Mouse (Mus musculus) heart, adult 2 months (tissue): Measurements from ENCODE around the gene Btn2a2. TPM values are rescaled to one million over a fixed set of nuclear protein-coding genes. Genes with fewer than 3 reads are reported as not detected.

Experiments
- DNase-seq, 2 experiments: peaks; one replicate each; pipeline ENCODE4 v3.0.0; 2021
- H3K27ac ChIP-seq: fragments of 200-600 bp; 2 replicates; pipeline ENCODE4 v1.8.1; 2022
- H3K27me3 ChIP-seq: fragments of 200-500 bp; 2 replicates; pipeline ENCODE4 v1.6.1; 2012; ENCODE audit warnings: mild to moderate bottlenecking, low read length, inconsistent platforms, mixed read lengths; ENCODE audit not compliant: control insufficient read depth, insufficient read depth
- H3K36me3 ChIP-seq: fragments of 200-500 bp; 2 replicates; pipeline ENCODE4 v1.6.1; 2012; ENCODE audit warnings: low read length, inconsistent platforms; ENCODE audit not compliant: control insufficient read depth, insufficient read depth
- H3K4me1 ChIP-seq: fragments of 200-500 bp; 2 replicates; pipeline ENCODE4 v1.6.1; 2011; ENCODE audit warnings: low read length; ENCODE audit not compliant: control insufficient read depth, insufficient read depth
- H3K4me3 ChIP-seq: fragments of 200-600 bp; 2 replicates; pipeline ENCODE4 v1.8.1; 2022
- H3K79me2 ChIP-seq: fragments of 200-500 bp; replicated peaks from 2 replicates; pipeline ENCODE4 v1.6.1; 2012; ENCODE audit warnings: mild to moderate bottlenecking, inconsistent platforms, low read length, moderate library complexity, mixed read lengths; ENCODE audit not compliant: control insufficient read depth, insufficient read depth
- H3K9ac ChIP-seq: fragments of 200-500 bp; 2 replicates; pipeline ENCODE4 v1.6.1; 2012; ENCODE audit warnings: low read depth, mild to moderate bottlenecking, control low read depth, inconsistent platforms, low read length, mixed read lengths
- CTCF ChIP-seq: fragments of 200-600 bp; IDR thresholded peaks from 2 replicates; pipeline ENCODE4 v1.8.1; 2022; ENCODE audit warnings: antibody characterized with exemption, mild to moderate bottlenecking, moderate library complexity
- EP300 ChIP-seq: fragments of 200-500 bp; IDR thresholded peaks from 2 replicates; pipeline ENCODE4 v1.6.1; 2011; ENCODE audit warnings: low read depth, low read length, control low read depth; ENCODE audit not compliant: insufficient read depth
- POLR2A ChIP-seq: fragments of 200-500 bp; IDR thresholded peaks from 2 replicates; pipeline ENCODE4 v1.6.1; 2011; ENCODE audit warnings: mild to moderate bottlenecking, low read depth, low read length, control low read depth; ENCODE audit not compliant: insufficient read depth
- WGBS: fragments of 180-500 bp; shearing (Covaris S2); methylation state at CpG from one replicate; pipeline ENCODE4 v1.1.7; 2018; 5-methylcytosine and 5-hydroxymethylcytosine counted together
- intact Hi-C: fragments of 180-260 bp; cut with DNase I; formaldehyde crosslinking; loops from one replicate; pipeline ENCODE4 v1.15.1; 2025
- polyA plus RNA-seq: library from polyadenylated mRNA; depleted of rRNA; stranded (reverse); fragments of >200 nt; gene quantifications from 2 replicates; pipeline ENCODE4 v1.2.3, GENCODE M21; 2012
- total RNA-seq, 2 experiments: library from RNA; stranded (reverse); gene quantifications; 2 replicates each; pipeline ENCODE4 v1.2.3; 2021

Btn2a2 gene
- total and polyA plus RNA-seq, 3 experiments = not detected

DNA sequence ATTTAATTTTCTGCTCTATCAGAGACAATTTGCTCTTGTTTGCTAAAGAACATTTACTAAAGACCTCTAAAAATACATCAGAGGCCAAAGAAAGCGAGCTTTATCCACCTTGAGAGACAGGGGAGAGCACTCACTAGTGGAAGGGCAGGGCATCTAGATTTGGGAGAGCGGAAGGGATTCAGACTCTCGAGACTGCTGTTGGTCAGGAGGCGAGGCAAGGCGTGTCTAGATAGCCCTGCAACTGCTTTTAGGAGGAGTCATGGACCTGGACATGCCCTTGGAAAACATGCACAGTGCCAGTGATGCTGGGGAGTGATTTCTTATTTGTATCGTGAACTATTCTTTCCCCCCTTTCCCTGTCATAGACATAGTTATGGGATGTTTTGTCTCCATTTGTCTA is 6.9 kb upstream of the Btn2a2 start:
- Histone ChIP-seq H3K4me3 (no peak overlapping the region), H3K27me3 (no peaks in the 10 kb centered on the region), H3K79me2 (no peaks in the 10 kb centered on the region), H3K4me1 (no peaks in the 10 kb centered on the region), H3K9ac (no peak overlapping the region), H3K27ac (no peak overlapping the region), H3K36me3 (no peaks in the 10 kb centered on the region)
- intact Hi-C loops = no loop called here
- no peak for TF ChIP-seq POLR2A
- DNase-seq = no peak
- WGBS = 86% methylated on average over 6 of the region's 6 CpGs

DNA sequence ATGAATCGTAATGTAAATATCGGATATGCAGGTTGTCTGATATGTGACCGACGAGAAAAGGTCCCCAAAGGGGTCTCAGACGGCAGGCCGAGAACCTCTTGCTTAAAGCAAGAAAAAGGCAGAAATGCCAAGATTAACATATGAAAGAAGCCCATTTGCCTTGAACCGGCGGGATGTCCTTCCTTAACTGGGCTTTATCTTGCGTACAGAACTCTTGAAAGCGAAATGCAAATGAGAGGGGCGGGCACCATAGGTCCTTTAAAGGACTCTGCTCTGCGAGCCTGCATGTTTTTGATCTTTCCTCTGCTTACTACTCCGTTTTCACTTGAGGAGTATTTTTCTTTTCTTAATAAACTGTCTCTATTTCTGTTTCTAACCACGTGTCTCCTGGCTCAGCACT is 3.3 kb upstream of the Btn2a2 start:
- Histone ChIP-seq H3K4me1 (no peaks in the 10 kb centered on the region), H3K27me3 (no peaks in the 10 kb centered on the region), H3K9ac (no peak overlapping the region), H3K27ac (no peak overlapping the region), H3K4me3 (no peak overlapping the region), H3K79me2 (no peaks in the 10 kb centered on the region), H3K36me3 (no peaks in the 10 kb centered on the region)
- TF ChIP-seq CTCF (no peak), EP300 (no peak), POLR2A (no peak)
- DNase-seq = no peak
- 20% methylated on average over 14 of the region's 14 CpGs for WGBS
- intact Hi-C loops = no loop called here

- WGBS = 15% methylated on average over 1 of the region's 1 CpGs
- Histone ChIP-seq H3K4me1 (no peaks in the 10 kb centered on the region), H3K27me3 (no peaks in the 10 kb centered on the region), H3K27ac (no peak overlapping the region), H3K9ac (no peak overlapping the region), H3K79me2 (no peaks in the 10 kb centered on the region), H3K36me3 (no peaks in the 10 kb centered on the region), H3K4me3 (no peak overlapping the region)
- TF ChIP-seq POLR2A (no peak), CTCF (no peak), EP300 (no peak)
- intact Hi-C loops = no loop called here
- DNase-seq = no peak
These were observed 2.6 kb upstream of the Btn2a2 start for GRCm38 (mm10) chr13:23491263-23491662.

GRCm38 (mm10) chr13:23490863-23491262 is 2.2 kb upstream of the Btn2a2 start:
- Histone ChIP-seq H3K27ac (no peak overlapping the region), H3K9ac (no peak overlapping the region), H3K27me3 (no peaks in the 10 kb centered on the region), H3K4me1 (no peaks in the 10 kb centered on the region), H3K79me2 (no peaks in the 10 kb centered on the region), H3K4me3 (no peak overlapping the region), H3K36me3 (no peaks in the 10 kb centered on the region)
- intact Hi-C loops = no loop called here
- no peak for TF ChIP-seq CTCF
- TF ChIP-seq POLR2A = no peak
- WGBS = 56% methylated on average over 1 of the region's 1 CpGs
- no peak for DNase-seq

GRCm38 (mm10) chr13:23485271-23485670 is 3.4 kb downstream of the Btn2a2 start:
- intact Hi-C loops = no loop called here
- TF ChIP-seq POLR2A = no peak
- no peak for TF ChIP-seq CTCF
- no peak for TF ChIP-seq EP300
- Histone ChIP-seq H3K27ac (no peak overlapping the region), H3K4me1 (no peaks in the 10 kb centered on the region), H3K79me2 (no peaks in the 10 kb centered on the region), H3K9ac (no peak overlapping the region), H3K27me3 (no peaks in the 10 kb centered on the region), H3K4me3 (no peak overlapping the region), H3K36me3 (no peaks in the 10 kb centered on the region)
- no peak for DNase-seq
- 52% methylated on average over 5 of the region's 5 CpGs for WGBS

DNA sequence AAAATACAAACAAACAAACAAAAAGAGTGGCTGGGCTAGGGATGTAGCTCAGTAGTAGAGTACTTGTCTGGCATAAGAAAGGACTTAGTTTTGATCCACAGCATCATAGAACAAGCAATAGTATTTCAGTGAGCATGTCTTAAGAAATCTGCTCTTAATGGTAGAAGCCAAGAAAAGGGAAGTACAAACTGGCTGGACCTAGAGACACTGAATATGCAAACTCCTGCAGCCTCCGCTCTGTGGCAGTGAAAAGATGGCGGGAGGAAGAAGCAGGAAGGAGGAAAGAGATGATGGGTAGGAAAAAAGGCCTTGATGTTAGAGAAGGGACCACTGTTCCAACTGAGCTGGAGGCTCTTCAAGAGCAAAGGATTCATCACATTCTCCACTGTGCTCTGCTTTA is 5.5 kb downstream of the Btn2a2 start:
- 82% methylated on average over 2 of the region's 2 CpGs for WGBS

More for the DNA sequence above, 5.5 kb downstream of the Btn2a2 start:
- intact Hi-C loops = no loop called here
- Histone ChIP-seq H3K79me2 (no peaks in the 10 kb centered on the region), H3K4me3 (no peak overlapping the region), H3K27me3 (no peaks in the 10 kb centered on the region), H3K9ac (no peak overlapping the region), H3K36me3 (no peaks in the 10 kb centered on the region), H3K27ac (no peak overlapping the region), H3K4me1 (no peaks in the 10 kb centered on the region)
- TF ChIP-seq EP300 (no peak), POLR2A (no peak), CTCF (no peak)
- no peak for DNase-seq
